Mouse (Mus musculus) liver, embryonic 16.5 days (tissue): Measurements from ENCODE around the gene Tmc6. TPM values are rescaled to one million over a fixed set of nuclear protein-coding genes. Genes with fewer than 3 reads are reported as not detected.
A peak's percentile ranks its signal among the peaks of the same experiment; 100 is the strongest.

Experiments used
- ATAC-seq: fragments of 200-750 bp; cut with Nextera tagmentation; 2 replicates; pipeline ENCODE4 v1.8.0; 2017; ENCODE audit warnings: low read depth, mild to moderate bottlenecking, moderate number of reproducible peaks, moderate library complexity
- H3K27ac ChIP-seq: fragments of 300-500 bp; sonication (generic); 2 replicates; pipeline ENCODE4 v1.5.1; 2014; ENCODE audit warnings: mild to moderate bottlenecking, low read length
- H3K27me3 ChIP-seq: fragments of 300-500 bp; sonication (generic); 2 replicates; pipeline ENCODE4 v1.6.1; 2014; ENCODE audit warnings: low read depth, low read length, mixed read lengths; ENCODE audit not compliant: control insufficient read depth, insufficient read depth
- H3K36me3 ChIP-seq: fragments of 300-500 bp; sonication (generic); 2 replicates; pipeline ENCODE4 v1.6.1; 2014; ENCODE audit warnings: mild to moderate bottlenecking; ENCODE audit not compliant: control insufficient read depth, insufficient read depth
- H3K4me1 ChIP-seq: fragments of 300-500 bp; sonication (generic); 2 replicates; pipeline ENCODE4 v1.6.1; 2014; ENCODE audit warnings: low read depth, low read length, mixed read lengths; ENCODE audit not compliant: control insufficient read depth
- H3K4me2 ChIP-seq: fragments of 300-500 bp; sonication (generic); 2 replicates; pipeline ENCODE4 v1.6.1; 2014; ENCODE audit warnings: low read depth, low read length, mixed read lengths
- H3K4me3 ChIP-seq: fragments of 300-500 bp; sonication (generic); 2 replicates; pipeline ENCODE4 v1.5.1; 2014; ENCODE audit warnings: low read depth, mild to moderate bottlenecking, low read length
- H3K9ac ChIP-seq: fragments of 300-500 bp; sonication (generic); 2 replicates; pipeline ENCODE4 v1.6.1; 2014; ENCODE audit warnings: low read depth, low read length
- H3K9me3 ChIP-seq: fragments of 300-500 bp; sonication (generic); replicated peaks from 2 replicates; pipeline ENCODE4 v1.6.1; 2016; ENCODE audit warnings: low read length; ENCODE audit not compliant: control insufficient read depth
- WGBS: fragments of 180-500 bp; shearing (Covaris S2); extraction: QIAGEN DNeasy Blood & Tissue Kit; methylation state at CpG from one replicate; pipeline ENCODE4 v1.1.7; 2014; ENCODE audit not compliant: insufficient replicate concordance; 5-methylcytosine and 5-hydroxymethylcytosine counted together
- polyA plus RNA-seq: library from polyadenylated mRNA; unstranded; fragments of >200 nt; fragmentation: Nextera tagmentation; extraction: Ambion mirVana; gene quantifications from 2 replicates; pipeline ENCODE4 v1.2.1, GENCODE M21; 2015

Gene Tmc6
- polyA plus RNA-seq: 45.6 and 46.2 TPM in 2 replicates

DNA sequence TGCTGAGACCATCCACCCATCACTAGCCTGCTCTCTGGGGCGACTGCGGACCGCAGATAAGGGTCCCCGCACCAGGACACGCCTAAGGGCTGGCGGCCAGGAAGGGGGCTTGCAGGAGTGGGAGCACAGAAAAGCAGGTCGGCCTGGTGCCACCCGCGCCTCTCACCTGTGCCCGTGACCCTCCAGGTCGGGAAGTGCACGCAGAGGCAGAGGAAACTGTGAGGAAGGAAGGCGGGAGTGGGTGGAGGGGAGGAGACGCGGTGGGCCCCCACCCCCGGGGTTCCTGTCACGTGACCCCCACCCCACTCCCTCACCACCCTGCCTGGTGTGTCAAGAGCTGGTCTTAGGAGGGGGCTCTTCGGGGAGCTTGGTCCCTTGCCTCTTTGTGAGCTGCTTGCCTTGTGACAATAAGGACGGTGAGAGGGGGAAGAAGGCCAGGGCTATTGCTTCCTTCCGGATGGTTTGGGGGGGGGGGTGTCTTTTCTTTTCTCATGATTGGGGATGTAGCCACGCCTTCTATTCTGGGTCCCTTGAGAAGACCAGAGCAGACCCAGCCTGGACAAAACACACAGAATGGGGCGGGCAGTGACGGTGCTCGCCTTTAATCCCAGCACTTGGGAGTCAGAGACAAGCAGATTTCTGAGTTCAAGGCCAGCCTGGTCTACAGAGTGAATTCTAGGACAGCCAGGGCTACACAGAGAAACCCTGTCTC is at the start of gene Tmc6, which contains the start of gene Tmc8:
Gene Tmc6 (minus strand): TSS at position 206 of the 712 bp plus-strand sequence.
Gene Tmc8 (plus strand): TSS at position 84 of the 712 bp plus-strand sequence.
- Histone ChIP-seq H3K27ac (peak within 1 kb of the TSS; percentile 99), H3K4me3 (peak within 1 kb of the TSS; percentile 87), H3K9me3 (no peaks in the 10 kb centered on the region), H3K4me2 (peak within 1 kb of the TSS; percentile 97), H3K9ac (peak within 1 kb of the TSS; percentile 90), H3K4me1 (peaks cover 50% of the 10 kb centered on the region), H3K27me3 (no peaks in the 10 kb centered on the region), H3K36me3 (peaks cover 39% of the 10 kb centered on the region)
- WGBS: 11% methylated on average over 24 of the region's 24 CpGs
- ATAC-seq: peak; percentile 57

DNA sequence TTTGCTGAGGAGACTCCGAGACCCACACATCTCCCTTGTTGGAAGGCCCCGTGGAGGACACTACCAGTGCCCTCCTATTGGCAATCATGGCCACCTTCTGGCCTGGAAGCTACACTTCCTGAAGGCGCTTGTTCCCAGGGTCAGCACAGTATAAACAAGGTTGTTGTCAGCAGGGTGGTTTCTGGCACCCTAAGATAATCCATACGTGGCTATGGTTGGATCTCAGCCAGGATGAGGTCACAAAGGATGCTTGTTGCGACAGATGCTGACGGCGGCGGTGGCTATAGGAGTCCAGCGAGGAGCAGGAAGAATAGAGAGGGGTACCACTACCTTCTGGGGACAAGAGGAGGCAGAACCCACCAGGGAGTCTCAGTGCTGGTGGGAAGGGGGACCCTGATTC is 48.4 kb upstream of the Tmc6 start:
- Histone ChIP-seq H3K4me1 (peaks cover 68% of the 10 kb centered on the region), H3K36me3 (no peaks in the 10 kb centered on the region), H3K4me2 (peak overlapping the region; percentile 10; the same call in 1 of the 2 replicates), H3K4me3 (no peak overlapping the region), H3K9me3 (no peaks in the 10 kb centered on the region), H3K9ac (peak overlapping the region; percentile 17), H3K27me3 (no peaks in the 10 kb centered on the region), H3K27ac (peak overlapping the region; percentile 91)
- 28% methylated on average over 9 of the region's 9 CpGs for WGBS
- peak; percentile 26 for ATAC-seq

DNA sequence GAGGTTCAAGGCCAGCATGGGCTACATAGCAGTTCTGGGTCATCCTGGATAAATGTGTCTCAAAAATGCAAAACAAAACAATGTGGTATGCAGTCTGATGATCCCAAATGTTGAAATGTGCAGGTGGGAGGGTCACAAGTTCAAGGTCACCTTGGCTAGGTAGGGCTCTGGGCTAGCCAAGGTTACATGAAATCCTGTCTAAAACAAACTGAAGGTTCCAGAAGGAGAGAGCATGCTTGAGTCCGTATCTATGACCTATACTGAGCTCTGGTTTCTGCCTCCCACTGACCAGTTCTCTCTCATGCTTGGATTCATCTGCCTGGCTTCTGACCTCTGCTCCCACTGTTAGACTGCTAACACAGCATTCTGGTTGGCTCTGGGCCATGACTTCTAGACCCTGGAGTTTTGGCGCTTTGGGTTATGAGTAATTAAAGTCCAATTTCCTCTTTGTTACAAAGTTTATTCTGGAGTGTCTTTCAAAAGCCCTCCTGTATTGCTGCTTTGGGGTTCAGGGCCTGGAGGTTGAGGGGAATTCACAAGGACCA is 47.7 kb upstream of the Tmc6 start:
- H3K27ac ChIP-seq: peak overlapping the region; percentile 91
- H3K4me3 ChIP-seq: no peak overlapping the region
- no peaks in the 10 kb centered on the region for H3K9me3 ChIP-seq
- peaks cover 69% of the 10 kb centered on the region for H3K4me1 ChIP-seq
- no peaks in the 10 kb centered on the region for H3K36me3 ChIP-seq
- 65% methylated on average over 2 of the region's 2 CpGs for WGBS
- H3K27me3 ChIP-seq: no peaks in the 10 kb centered on the region
- H3K4me2 ChIP-seq: peak overlapping the region; percentile 77; the same call in 1 of the 2 replicates
- H3K9ac ChIP-seq: peak overlapping the region; percentile 42; the same call in 1 of the 2 replicates
- ATAC-seq: no peak

GRCm38 (mm10) chr11:117828888-117829604 is 47.0 kb upstream of the Tmc6 start:
- Histone ChIP-seq H3K4me2 (peak overlapping the region; percentile 77), H3K9me3 (no peaks in the 10 kb centered on the region), H3K27me3 (no peaks in the 10 kb centered on the region), H3K4me3 (no peak overlapping the region; the same call in 1 of the 2 replicates), H3K4me1 (peaks cover 72% of the 10 kb centered on the region), H3K27ac (peak overlapping the region; percentile 91), H3K36me3 (no peaks in the 10 kb centered on the region), H3K9ac (peak overlapping the region; percentile 42; the same call in 1 of the 2 replicates)
- peak; percentile 33 for ATAC-seq
- 11% methylated on average over 9 of the region's 9 CpGs for WGBS

GRCm38 (mm10) chr11:117828149-117828887 is 46.3 kb upstream of the Tmc6 start:
- peak overlapping the region; percentile 91 for H3K27ac ChIP-seq
- no peaks in the 10 kb centered on the region for H3K9me3 ChIP-seq
- H3K9ac ChIP-seq: peak overlapping the region; percentile 37
- no peak for ATAC-seq
- 41% methylated on average over 18 of the region's 18 CpGs for WGBS
- H3K4me1 ChIP-seq: peaks cover 77% of the 10 kb centered on the region
- H3K4me2 ChIP-seq: peak overlapping the region; percentile 77
- H3K27me3 ChIP-seq: no peaks in the 10 kb centered on the region
- H3K4me3 ChIP-seq: no peak overlapping the region
- H3K36me3 ChIP-seq: peaks cover 3% of the 10 kb centered on the region

DNA sequence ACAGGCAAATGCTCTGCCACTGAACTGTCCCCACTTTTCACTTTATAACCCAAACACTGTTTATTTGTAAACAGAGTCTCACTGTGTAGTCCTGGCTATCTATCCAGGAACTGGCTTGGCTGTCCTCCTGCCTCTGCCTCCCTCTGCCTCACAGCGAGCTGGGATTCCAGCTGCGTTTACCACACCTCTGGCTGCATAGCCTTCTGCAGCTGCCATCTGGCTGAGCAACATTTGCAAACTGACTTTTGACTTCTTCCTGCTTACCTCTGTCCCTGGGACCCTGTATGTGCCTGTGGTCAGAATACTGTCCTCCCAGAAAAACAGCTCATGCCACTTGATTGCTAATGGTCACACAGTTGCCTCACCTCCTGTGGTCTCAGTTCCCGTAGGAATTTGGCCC is 45.4 kb upstream of the Tmc6 start:
- Histone ChIP-seq H3K4me2 (peak overlapping the region; percentile 77), H3K27me3 (no peaks in the 10 kb centered on the region), H3K27ac (peak overlapping the region; percentile 91), H3K9me3 (no peaks in the 10 kb centered on the region), H3K4me3 (no peak overlapping the region), H3K36me3 (peaks cover 12% of the 10 kb centered on the region), H3K9ac (peak overlapping the region; percentile 37; the same call in 1 of the 2 replicates), H3K4me1 (peaks cover 82% of the 10 kb centered on the region)
- 67% methylated on average over 3 of the region's 3 CpGs for WGBS
- no peak for ATAC-seq

GRCm38 (mm10) chr11:117826916-117827315 is 44.9 kb upstream of the Tmc6 start:
- Histone ChIP-seq H3K4me1 (peaks cover 78% of the 10 kb centered on the region), H3K27me3 (no peaks in the 10 kb centered on the region), H3K27ac (peak overlapping the region; percentile 91), H3K9me3 (no peaks in the 10 kb centered on the region), H3K4me3 (peak overlapping the region; percentile 78; the same call in 1 of the 2 replicates), H3K9ac (peak overlapping the region; percentile 0; the same call in 1 of the 2 replicates), H3K4me2 (peak overlapping the region; percentile 77), H3K36me3 (peaks cover 15% of the 10 kb centered on the region)
- 62% methylated on average over 8 of the region's 8 CpGs for WGBS
- no peak for ATAC-seq

DNA sequence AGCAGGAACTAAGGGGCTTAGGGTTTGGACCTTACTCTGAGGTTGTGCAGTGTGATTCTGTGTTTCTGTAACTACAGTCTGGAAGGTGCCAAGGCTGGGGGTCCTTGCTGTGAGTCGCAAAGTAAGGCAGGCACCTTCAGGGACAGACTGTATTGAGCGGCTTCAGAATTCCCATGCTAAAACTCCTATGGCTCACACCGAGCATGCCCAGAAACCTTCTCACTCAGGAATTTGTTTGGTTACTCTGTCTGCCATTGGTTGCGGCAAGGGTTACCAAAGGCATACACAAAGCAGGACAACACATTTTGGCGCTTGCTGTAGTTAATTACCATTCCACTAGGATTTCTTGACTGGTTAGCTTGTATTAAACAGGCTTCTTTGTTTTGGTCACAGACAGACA is 44.2 kb upstream of the Tmc6 start:
- no peak for ATAC-seq
- peaks cover 71% of the 10 kb centered on the region for H3K4me1 ChIP-seq
- H3K27me3 ChIP-seq: no peaks in the 10 kb centered on the region
- peak overlapping the region; percentile 92 for H3K27ac ChIP-seq
- peak overlapping the region; percentile 77 for H3K4me2 ChIP-seq
- WGBS: 41% methylated on average over 5 of the region's 5 CpGs
- peaks cover 23% of the 10 kb centered on the region for H3K36me3 ChIP-seq
- peak overlapping the region; percentile 85 for H3K9ac ChIP-seq
- peak overlapping the region; percentile 78 for H3K4me3 ChIP-seq
- H3K9me3 ChIP-seq: no peaks in the 10 kb centered on the region
